Mouse (Mus musculus) bone marrow macrophage, adult 2 months (primary cell): ENCODE measurements around the gene Fes.

Experiments
- CTCF ChIP-seq: IDR thresholded peaks from 2 replicates; pipeline ENCODE4 v1.5.1; 2012; ENCODE audit warnings: low read depth, mild to moderate bottlenecking, low read length, moderate library complexity
- POLR2A ChIP-seq: IDR thresholded peaks from 2 replicates; pipeline ENCODE4 v1.6.1; 2012; ENCODE audit warnings: mild to moderate bottlenecking, low read depth, low read length, borderline replicate concordance

GRCm38 (mm10) chr7:80374733-80375132, 13.0 kb downstream of the Fes start:
- TF ChIP-seq CTCF (no peak), POLR2A (no peak)
